Mouse (Mus musculus) adrenal gland, postnatal 14 days (tissue): ENCODE measurements at regions not wholly inside any gene's neighbourhood (a gene's known extent, or its start where the extent isn't known, plus 50 kb on each side); places are given as distances from the start of the nearest gene placed in this dataset.

Experiments
- DNase-seq: peaks from one replicate; pipeline ENCODE4 v3.0.0; 2021; ENCODE audit warnings: mixed read lengths

GRCm38 (mm10) chr19:49563612-49564256 lies 1114.7 kb downstream of the Sorcs1 start:
- no peak for DNase-seq

GRCm38 (mm10) chr19:49539445-49540407 lies 1138.7 kb downstream of the Sorcs1 start:
- DNase-seq: peak; percentile 6
